Mouse (Mus musculus) limb, embryonic 12.5 days (tissue): ENCODE measurements around the gene Saal1. TPM values are rescaled to one million over a fixed set of nuclear protein-coding genes. Genes with fewer than 3 reads are reported as not detected.
"Not testable (repeated sequence)": the region's sequence is repeated elsewhere in the genome, so short reads cannot be mapped to it uniquely, and the experiment has no call there.

Experiments used
- ATAC-seq: fragments of 200-750 bp; cut with Nextera tagmentation; 2 replicates; pipeline ENCODE4 v1.8.0; 2017; ENCODE audit warnings: low read depth, moderate TSS enrichment; ENCODE audit not compliant: insufficient number of reproducible peaks, insufficient read depth, low FRiP score, low TSS enrichment
- H3K27ac ChIP-seq: fragments of 300-500 bp; sonication (generic); 2 replicates; pipeline ENCODE4 v1.5.1; 2016; ENCODE audit warnings: mild to moderate bottlenecking, moderate library complexity
- H3K27me3 ChIP-seq: fragments of 300-500 bp; sonication (generic); 2 replicates; pipeline ENCODE4 v1.6.1; 2016; ENCODE audit warnings: mild to moderate bottlenecking, moderate library complexity
- H3K36me3 ChIP-seq: fragments of 300-500 bp; sonication (generic); 2 replicates; pipeline ENCODE4 v1.6.1; 2016; ENCODE audit warnings: mild to moderate bottlenecking, moderate library complexity
- H3K4me1 ChIP-seq: fragments of 300-500 bp; sonication (generic); replicated peaks from 2 replicates; pipeline ENCODE4 v1.6.1; 2016
- H3K4me2 ChIP-seq: fragments of 300-500 bp; sonication (generic); 2 replicates; pipeline ENCODE4 v1.6.1; 2016; ENCODE audit warnings: mild to moderate bottlenecking, moderate library complexity
- H3K4me3 ChIP-seq: fragments of 300-500 bp; sonication (generic); replicated peaks from 2 replicates; pipeline ENCODE4 v1.5.1; 2016; ENCODE audit warnings: mild to moderate bottlenecking
- H3K9ac ChIP-seq: fragments of 300-500 bp; sonication (generic); replicated peaks from 2 replicates; pipeline ENCODE4 v1.6.1; 2016; ENCODE audit warnings: mild to moderate bottlenecking, moderate library complexity
- H3K9me3 ChIP-seq: fragments of 300-500 bp; sonication (generic); 2 replicates; pipeline ENCODE4 v1.6.1; 2016; ENCODE audit warnings: mild to moderate bottlenecking, moderate library complexity
- WGBS: fragments of 180-500 bp; shearing (Covaris S2); methylation state at CpG from one replicate; pipeline ENCODE4 v1.1.7; 2016; 5-methylcytosine and 5-hydroxymethylcytosine counted together
- polyA plus RNA-seq: library from polyadenylated mRNA; unstranded; fragments of >200 nt; fragmentation: Nextera tagmentation; extraction: Ambion mirVana; gene quantifications from 2 replicates; pipeline ENCODE4 v1.2.1, GENCODE M21; 2016

Gene Saal1
- 41.3 and 44.4 TPM in 2 replicates for polyA plus RNA-seq

DNA sequence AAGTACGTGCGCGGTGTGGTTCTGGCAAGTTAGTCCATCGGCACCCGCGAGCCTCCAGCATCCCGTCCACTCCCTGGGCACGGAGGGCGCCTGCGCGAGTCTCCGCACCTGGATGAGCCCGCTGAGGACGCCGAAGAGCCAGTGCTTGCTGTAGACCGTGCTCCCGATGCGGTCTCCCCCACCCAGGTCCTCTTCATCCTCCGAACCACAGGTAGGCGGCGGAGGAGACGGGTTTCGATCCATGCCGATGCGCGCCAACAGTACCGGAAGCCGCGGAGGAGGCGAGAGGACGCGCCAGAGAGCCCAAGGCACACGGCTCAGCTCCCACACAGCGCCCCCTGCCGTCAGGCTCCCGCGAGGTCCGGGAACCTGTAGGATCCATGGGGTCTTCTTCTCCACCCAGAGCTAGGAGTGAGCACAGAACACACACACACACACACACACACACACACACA is at the start of gene Saal1:
TSS of gene Saal1 (minus strand) at position 291 of the 455 bp plus-strand sequence.
- peak within 1 kb of the TSS; percentile 63 for H3K4me2 ChIP-seq
- H3K9me3 ChIP-seq: no peaks in the 10 kb centered on the region
- H3K27me3 ChIP-seq: no peaks in the 10 kb centered on the region
- peak; percentile 96 for ATAC-seq
- peaks cover 31% of the 10 kb centered on the region for H3K36me3 ChIP-seq
- peak within 1 kb of the TSS; percentile 92 for H3K9ac ChIP-seq
- peak within 1 kb of the TSS; percentile 90 for H3K27ac ChIP-seq
- under 1% methylated on average over 38 of the region's 38 CpGs for WGBS
- H3K4me3 ChIP-seq: peak within 1 kb of the TSS; percentile 78
- peaks cover 8% of the 10 kb centered on the region for H3K4me1 ChIP-seq

DNA sequence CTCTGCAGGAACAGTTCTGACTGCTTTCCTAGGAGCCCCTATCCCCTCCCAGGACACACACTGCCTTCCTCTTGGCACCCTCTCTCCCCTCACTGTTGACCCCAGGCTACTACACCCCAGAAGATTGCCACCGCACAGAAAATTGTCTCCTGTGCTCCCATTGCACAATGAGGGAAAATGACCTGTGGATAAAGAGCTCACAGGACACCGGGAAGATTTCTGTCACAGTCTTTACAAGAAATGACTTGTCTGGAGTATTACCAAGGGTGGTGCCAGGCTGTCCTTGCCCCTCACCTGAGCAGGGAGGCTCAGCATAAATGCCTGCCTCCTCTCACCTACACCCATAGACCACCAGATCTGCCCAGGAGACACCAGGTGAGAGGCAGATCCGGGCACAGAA is 41.0 kb upstream of the Saal1 start, which contains the start of gene Saa2:
TSS of gene Saa2 (plus strand) at position 301 of the 400 bp plus-strand sequence.
- no peak for ATAC-seq

DNA sequence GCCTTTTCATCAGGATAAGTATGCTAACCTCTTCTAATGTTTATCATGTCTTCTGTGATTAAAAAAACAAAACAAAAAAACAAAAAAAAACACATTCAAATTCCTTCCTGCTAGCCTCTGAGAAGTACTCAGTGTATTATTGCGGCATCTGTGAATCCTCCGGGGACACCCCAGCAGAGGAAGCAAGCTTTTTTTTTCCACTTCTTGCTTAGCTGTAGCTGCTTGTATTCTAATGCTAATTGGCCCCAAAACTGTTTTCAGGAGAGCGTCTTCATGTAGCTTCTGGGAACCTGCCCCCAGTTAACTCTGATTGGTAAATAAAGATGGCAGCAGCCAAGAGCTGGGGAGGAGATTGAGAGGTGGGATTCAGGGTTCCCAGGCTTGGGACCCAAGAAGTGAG is 38.0 kb upstream of the Saal1 start:
- Histone ChIP-seq H3K9ac (no peak overlapping the region), H3K4me1 (no peaks in the 10 kb centered on the region), H3K27ac (no peak overlapping the region), H3K4me3 (no peak overlapping the region), H3K4me2 (no peak overlapping the region), H3K36me3 (no peaks in the 10 kb centered on the region), H3K9me3 (no peaks in the 10 kb centered on the region), H3K27me3 (no peaks in the 10 kb centered on the region)
- 66% methylated on average over 3 of the region's 3 CpGs for WGBS
- no peak for ATAC-seq

More for the DNA sequence above, 41.0 kb upstream of the Saal1 start, which contains the start of gene Saa2:
- H3K27ac ChIP-seq: no peak within 1 kb of the TSS
- no peak within 1 kb of the TSS for H3K4me2 ChIP-seq
- no peak within 1 kb of the TSS for H3K4me3 ChIP-seq
- no peak within 1 kb of the TSS for H3K9ac ChIP-seq
- 70% methylated on average over 3 of the region's 3 CpGs for WGBS
- no peaks in the 10 kb centered on the region for H3K27me3 ChIP-seq
- H3K36me3 ChIP-seq: no peaks in the 10 kb centered on the region
- H3K9me3 ChIP-seq: no peaks in the 10 kb centered on the region
- H3K4me1 ChIP-seq: no peaks in the 10 kb centered on the region

DNA sequence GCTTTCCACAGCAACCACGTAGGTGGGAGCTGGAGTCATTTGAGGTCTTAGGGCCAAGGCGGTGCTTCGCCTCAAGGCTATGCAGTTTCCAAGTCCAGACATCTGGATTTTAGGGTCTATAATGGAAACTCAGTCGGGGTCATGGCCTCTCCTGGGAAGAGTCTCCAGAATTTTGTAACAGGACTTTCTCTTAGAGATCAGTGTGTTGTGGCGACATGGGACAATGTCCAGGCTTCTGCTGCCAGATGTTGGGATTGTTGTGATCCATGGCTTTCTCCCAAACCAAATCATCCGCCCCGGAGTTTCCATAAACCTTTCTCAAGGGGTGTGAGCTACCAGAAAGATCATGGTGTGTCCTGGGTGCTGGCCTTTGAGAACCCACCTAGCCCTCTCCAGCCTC is 35.9 kb upstream of the Saal1 start:
- Histone ChIP-seq H3K27me3 (no peaks in the 10 kb centered on the region), H3K4me2 (no peak overlapping the region), H3K9ac (no peak overlapping the region), H3K4me1 (no peaks in the 10 kb centered on the region), H3K9me3 (no peaks in the 10 kb centered on the region), H3K27ac (no peak overlapping the region), H3K36me3 (no peaks in the 10 kb centered on the region), H3K4me3 (no peak overlapping the region)
- ATAC-seq: no peak
- 49% methylated on average over 7 of the region's 7 CpGs for WGBS

DNA sequence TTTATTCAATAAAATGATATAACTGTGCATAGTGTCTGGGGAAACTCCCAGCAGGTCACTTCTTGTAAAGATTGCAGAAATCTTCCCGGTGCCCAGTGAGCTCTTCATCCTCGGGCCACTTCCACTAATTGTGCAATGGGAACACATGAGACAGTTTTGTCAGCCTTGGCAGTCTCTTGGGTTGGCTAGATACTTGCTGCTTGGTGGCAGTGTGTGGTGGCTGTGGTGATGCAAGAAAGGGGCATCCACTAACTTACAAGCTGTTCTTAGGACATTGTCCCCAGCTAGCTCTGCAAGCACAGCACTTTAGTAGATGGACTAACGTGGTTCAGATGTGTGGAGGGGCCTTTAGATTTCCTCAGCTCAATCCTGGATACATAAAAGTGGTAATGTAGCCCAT is 35.3 kb upstream of the Saal1 start:
- WGBS: 61% methylated on average over 3 of the region's 3 CpGs
- Histone ChIP-seq H3K9ac (no peak overlapping the region), H3K27me3 (no peaks in the 10 kb centered on the region), H3K9me3 (no peaks in the 10 kb centered on the region), H3K36me3 (no peaks in the 10 kb centered on the region), H3K27ac (no peak overlapping the region), H3K4me2 (no peak overlapping the region), H3K4me3 (no peak overlapping the region), H3K4me1 (no peaks in the 10 kb centered on the region)
- ATAC-seq: no peak

DNA sequence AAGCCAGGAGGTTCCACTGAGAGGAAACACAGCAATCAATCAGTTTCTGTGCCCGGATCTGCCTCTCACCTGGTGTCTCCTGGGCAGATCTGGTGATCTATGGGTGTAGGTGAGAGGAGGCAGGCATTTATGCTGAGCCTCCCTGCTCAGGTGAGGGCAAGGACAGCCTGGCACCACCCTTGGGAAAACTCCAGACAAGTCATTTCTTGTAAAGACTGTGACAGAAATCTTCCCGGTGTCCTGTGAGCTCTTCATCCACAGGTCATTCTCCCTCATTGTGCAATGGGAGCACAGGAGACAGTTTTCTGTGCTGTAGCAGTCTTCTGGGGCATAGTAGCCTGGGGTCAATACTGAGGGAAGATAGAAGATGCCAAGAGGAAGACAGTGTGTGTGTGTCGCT is 32.4 kb upstream of the Saal1 start, which contains the start of gene Saa1:
TSS of gene Saa1 (minus strand) at position 101 of the 400 bp plus-strand sequence.
- ATAC-seq, H3K27me3 ChIP-seq, H3K27ac ChIP-seq, H3K9me3 ChIP-seq, H3K4me1 ChIP-seq, H3K4me3 ChIP-seq, H3K9ac ChIP-seq, H3K4me2 ChIP-seq, H3K36me3 ChIP-seq: not testable (repeated sequence)
- 76% methylated on average over 3 of the region's 3 CpGs for WGBS

DNA sequence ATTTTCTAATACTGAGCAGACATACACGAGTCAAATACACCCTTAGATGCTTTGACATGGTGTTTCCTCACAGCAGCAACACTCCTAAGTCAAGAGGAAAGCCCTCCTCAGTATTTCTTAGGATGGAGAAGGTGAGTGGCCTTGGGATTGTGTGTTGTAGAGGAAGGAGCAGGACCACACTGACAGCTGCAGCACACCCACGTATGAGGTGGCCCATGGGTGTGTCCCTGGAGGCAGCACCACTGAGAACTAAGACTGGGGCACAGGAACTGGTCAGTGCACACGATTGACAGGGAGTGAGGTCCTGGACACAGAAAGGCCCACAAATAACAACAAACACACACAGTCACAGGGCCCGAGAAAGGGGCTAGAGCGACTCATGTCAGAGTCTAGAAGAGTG is 29.6 kb upstream of the Saal1 start:
- not testable (repeated sequence) for H3K4me2 ChIP-seq, H3K27ac ChIP-seq, H3K9ac ChIP-seq, H3K4me3 ChIP-seq, H3K36me3 ChIP-seq, ATAC-seq, H3K9me3 ChIP-seq, H3K4me1 ChIP-seq, H3K27me3 ChIP-seq
- WGBS: 82% methylated on average over 5 of the region's 5 CpGs

DNA sequence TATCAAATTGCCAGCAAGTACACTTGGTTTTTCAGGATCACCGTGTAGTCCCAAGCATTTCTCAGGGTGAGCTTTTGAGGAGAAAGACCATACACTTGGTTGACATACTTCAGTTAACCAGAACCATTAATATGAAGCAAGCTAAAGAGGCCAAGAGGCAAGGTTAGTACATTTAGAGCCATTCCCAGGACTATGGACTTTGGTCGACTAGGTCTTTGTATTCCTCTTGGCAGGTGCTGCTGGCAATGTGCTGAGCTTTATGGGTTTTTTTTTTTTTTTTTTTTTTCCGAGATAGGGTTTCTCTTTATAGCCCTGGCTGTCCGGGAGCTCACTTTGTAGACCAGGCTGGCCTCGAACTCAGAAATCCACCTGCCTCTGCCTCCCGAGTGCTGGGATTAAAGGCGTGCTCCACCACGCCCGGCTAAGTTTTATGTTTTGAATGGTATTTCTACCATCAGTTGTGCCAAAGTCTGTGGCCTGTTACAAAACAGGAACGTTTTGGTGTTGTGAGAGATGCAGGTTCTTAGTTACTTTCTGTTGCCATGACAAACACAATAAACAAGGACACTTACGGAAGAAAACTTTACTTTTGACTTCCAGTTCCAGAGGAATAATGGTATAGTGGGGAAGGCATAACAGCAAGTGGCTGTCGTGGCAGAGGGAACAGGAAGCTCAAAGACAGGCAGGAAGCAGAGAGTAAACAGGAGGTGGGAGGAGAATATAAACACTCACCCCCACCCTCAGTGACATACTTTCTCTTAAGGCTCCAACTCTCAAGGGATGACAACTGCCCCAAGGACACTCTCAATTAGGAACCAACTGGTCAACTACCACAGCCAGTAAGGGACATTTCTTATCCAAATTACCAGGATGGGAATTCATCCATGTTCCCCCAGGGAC is 28.3 kb upstream of the Saal1 start:
- Histone ChIP-seq H3K27ac (no peak overlapping the region), H3K36me3 (no peaks in the 10 kb centered on the region), H3K9me3 (no peaks in the 10 kb centered on the region), H3K27me3 (no peaks in the 10 kb centered on the region), H3K4me2 (no peak overlapping the region), H3K4me1 (no peaks in the 10 kb centered on the region), H3K4me3 (no peak overlapping the region), H3K9ac (no peak overlapping the region)
- ATAC-seq: no peak
- WGBS: 75% methylated on average over 12 of the region's 12 CpGs

DNA sequence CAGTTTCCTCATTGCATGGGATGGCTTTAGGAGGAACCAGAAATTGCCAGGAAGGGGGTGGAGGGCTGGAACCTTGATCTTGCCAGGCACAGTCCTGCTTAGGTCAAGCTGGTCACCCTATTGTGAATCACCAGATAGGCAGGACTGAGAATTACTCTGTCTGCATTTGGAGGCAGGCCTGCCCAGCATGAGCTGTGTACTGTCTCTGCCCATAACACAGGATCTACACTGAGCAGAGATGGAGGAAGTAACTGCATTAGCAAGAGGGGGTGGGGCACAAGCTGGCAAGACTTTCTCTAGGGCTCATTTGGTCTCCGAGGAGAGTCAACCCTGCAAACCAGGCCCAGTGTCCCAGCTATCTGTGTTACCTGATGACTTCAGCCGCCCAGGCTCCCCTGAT is 24.5 kb upstream of the Saal1 start:
- Histone ChIP-seq H3K9me3 (no peaks in the 10 kb centered on the region), H3K4me2 (no peak overlapping the region), H3K27me3 (no peaks in the 10 kb centered on the region), H3K27ac (no peak overlapping the region), H3K36me3 (no peaks in the 10 kb centered on the region), H3K9ac (no peak overlapping the region), H3K4me1 (no peaks in the 10 kb centered on the region), H3K4me3 (no peak overlapping the region)
- no peak for ATAC-seq
- 77% methylated on average over 2 of the region's 2 CpGs for WGBS

DNA sequence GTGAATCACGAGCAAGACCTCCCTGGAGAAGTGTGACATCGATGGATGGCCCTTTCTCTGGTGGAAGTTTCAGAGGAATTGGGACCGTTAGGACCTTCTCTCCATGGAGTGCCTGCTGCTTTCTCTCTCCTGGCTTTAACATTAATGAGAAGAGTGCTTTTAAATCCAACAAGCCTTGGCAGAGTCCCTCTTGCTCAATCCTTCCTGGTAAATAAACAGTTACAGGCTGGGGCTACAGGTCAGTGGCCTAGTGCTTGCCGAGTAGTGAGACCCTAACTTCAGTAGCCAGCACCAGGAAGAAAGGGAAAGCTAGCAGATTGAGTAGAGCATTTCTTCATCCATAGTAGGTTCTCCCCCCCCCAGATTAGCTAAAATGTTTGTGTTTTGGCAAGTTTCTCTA is 22.0 kb upstream of the Saal1 start, which contains the start of gene Saa4:
TSS of gene Saa4 (minus strand) at position 146 of the 400 bp plus-strand sequence.
- H3K27me3 ChIP-seq: no peaks in the 10 kb centered on the region
- no peaks in the 10 kb centered on the region for H3K9me3 ChIP-seq
- no peak within 1 kb of the TSS for H3K4me3 ChIP-seq
- ATAC-seq: no peak
- WGBS: 71% methylated on average over 4 of the region's 4 CpGs
- no peak within 1 kb of the TSS for H3K9ac ChIP-seq
- H3K27ac ChIP-seq: no peak within 1 kb of the TSS
- no peak within 1 kb of the TSS for H3K4me2 ChIP-seq
- H3K4me1 ChIP-seq: no peaks in the 10 kb centered on the region
- H3K36me3 ChIP-seq: no peaks in the 10 kb centered on the region

DNA sequence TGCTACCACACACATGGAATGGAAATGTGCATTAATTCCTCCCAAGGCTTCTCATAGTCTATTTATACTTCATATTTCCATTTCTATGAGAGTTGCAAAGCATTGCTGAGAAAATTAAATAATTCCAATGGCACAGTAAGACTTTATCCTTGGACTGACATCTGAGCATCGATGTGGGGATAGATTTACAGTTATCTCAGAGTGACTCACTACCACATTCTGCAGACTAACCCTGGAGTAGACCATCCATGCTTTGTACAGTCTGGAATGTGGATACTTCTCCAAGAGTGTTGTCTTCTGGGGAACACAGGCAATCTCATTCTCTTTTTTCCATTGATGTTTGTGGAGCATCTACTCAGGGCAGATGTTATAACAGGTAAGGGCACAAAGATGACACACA is 17.1 kb upstream of the Saal1 start:
- no peaks in the 10 kb centered on the region for H3K4me1 ChIP-seq
- no peak overlapping the region for H3K4me3 ChIP-seq
- H3K36me3 ChIP-seq: no peaks in the 10 kb centered on the region
- H3K9ac ChIP-seq: no peak overlapping the region
- H3K9me3 ChIP-seq: no peaks in the 10 kb centered on the region
- no peak for ATAC-seq
- 84% methylated on average over 1 of the region's 1 CpGs for WGBS
- H3K27ac ChIP-seq: no peak overlapping the region
- no peaks in the 10 kb centered on the region; the same call in 1 of the 2 replicates for H3K27me3 ChIP-seq
- no peak overlapping the region for H3K4me2 ChIP-seq
